Mouse (Mus musculus) lung, adult 2 months (tissue): ENCODE results near the gene Cpm.

Experiments used
- CTCF ChIP-seq: fragments of 200-500 bp; IDR thresholded peaks from 2 replicates; pipeline ENCODE4 v1.5.1; 2011; ENCODE audit warnings: mild to moderate bottlenecking, low read length, control low read depth; ENCODE audit not compliant: insufficient read depth
- POLR2A ChIP-seq: fragments of 200-500 bp; IDR thresholded peaks from 2 replicates; pipeline ENCODE4 v1.6.1; 2011; ENCODE audit warnings: low read depth, mild to moderate bottlenecking, control low read depth, low read length, borderline replicate concordance; ENCODE audit errors: extremely low read depth

GRCm38 (mm10) chr10:117697561-117698115 lies 68.3 kb downstream of the Cpm start:
- TF ChIP-seq POLR2A (no peak), CTCF (no peak)
